Mouse (Mus musculus): ENCODE measurements around the gene Ceacam18. TPM values are rescaled to one million over a fixed set of nuclear protein-coding genes. Genes with fewer than 3 reads are reported as not detected.

Ceacam18 gene
- polyA plus RNA-seq (2015; fragmentation: Nextera tagmentation; extraction: Ambion mirVana), result 0.15 TPM in 1 of 2 replicates, not detected in the other

DNA sequence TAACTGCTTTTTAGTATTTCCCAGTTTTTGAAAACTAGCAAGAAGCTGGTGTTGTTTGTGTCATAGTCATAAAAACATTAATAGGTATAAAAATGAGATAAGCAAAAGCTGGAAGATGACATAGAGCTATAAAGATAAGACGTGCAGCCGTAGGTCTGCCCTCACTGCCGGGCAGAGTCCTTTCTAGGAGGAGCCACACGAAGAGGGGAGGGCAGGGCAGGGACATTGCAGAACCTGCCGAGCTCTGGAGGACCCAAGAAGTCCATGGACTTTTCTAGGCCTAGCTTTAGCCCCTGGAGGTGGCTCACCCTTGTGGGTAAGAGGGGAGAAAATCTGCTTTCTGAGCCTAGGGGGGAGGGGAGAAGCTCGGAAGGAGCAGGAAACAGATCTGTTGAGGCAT lies at the start of gene Ceacam18:
Gene Ceacam18 (plus strand): TSS at position 208 of the 400 bp plus-strand sequence.
- 30% methylated on average over 6 of the region's 6 CpGs for whole genome bisulfite sequencing (ENCODE audit: insufficient replicate concordance)
- ATAC-seq (ENCODE audit: low read depth), result no peak
- H3K4me2 ChIP-seq (ENCODE audit: low read depth, low read length), result no peak within 1 kb of the TSS
- H3K9me3 ChIP-seq (replicated peaks; ENCODE audit: control insufficient read depth, low read length), result no peaks in the 10 kb centered on the region
- no peak within 1 kb of the TSS for H3K9ac ChIP-seq (ENCODE audit: low read depth, low read length)
- no peaks in the 10 kb centered on the region for H3K27me3 ChIP-seq (ENCODE audit: control insufficient read depth, insufficient read depth, low read depth, low read length)
- no peaks in the 10 kb centered on the region for H3K4me1 ChIP-seq (ENCODE audit: control insufficient read depth, low read depth, low read length)
- H3K36me3 ChIP-seq (ENCODE audit: control insufficient read depth, insufficient read depth), result no peaks in the 10 kb centered on the region
- no peak within 1 kb of the TSS for H3K4me3 ChIP-seq (ENCODE audit: low read depth, low read length)
- H3K27ac ChIP-seq (ENCODE audit: low read length), result no peak within 1 kb of the TSS

DNA sequence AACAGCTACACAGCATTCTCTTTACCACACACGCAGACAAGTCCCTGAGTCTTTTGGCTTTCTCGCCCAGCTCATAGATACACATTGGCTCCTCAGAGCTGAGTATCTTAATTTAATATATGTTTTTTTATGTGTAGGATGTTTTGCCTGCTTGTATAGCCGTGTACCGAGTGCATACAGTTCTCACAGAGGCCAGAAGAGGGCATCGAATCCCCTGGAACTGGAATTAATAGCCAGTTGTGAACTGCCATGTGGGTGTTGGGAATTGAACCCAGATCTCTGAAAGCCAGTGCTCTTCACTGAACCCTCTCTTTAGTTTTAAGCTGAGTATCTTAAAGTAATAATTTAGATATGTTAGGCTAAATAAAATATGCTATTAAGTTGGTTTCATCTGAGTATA lies 49.7 kb upstream of the Ceacam18 start:
- Histone ChIP-seq H3K9me3 (replicated peaks; ENCODE audit: control insufficient read depth, low read length) (no peaks in the 10 kb centered on the region), H3K4me2 (ENCODE audit: low read depth, low read length) (no peak overlapping the region), H3K27ac (ENCODE audit: low read length) (no peak overlapping the region), H3K4me3 (ENCODE audit: low read depth, low read length) (no peak overlapping the region), H3K4me1 (ENCODE audit: control insufficient read depth, low read depth, low read length) (peaks cover 7% of the 10 kb centered on the region), H3K9ac (ENCODE audit: low read depth, low read length) (no peak overlapping the region), H3K27me3 (ENCODE audit: control insufficient read depth, insufficient read depth, low read depth, low read length) (no peaks in the 10 kb centered on the region), H3K36me3 (ENCODE audit: control insufficient read depth, insufficient read depth) (peaks cover 15% of the 10 kb centered on the region)
- WGBS (ENCODE audit: insufficient replicate concordance), result 77% methylated on average over 5 of the region's 5 CpGs
- no peak for ATAC-seq (ENCODE audit: low read depth)

DNA sequence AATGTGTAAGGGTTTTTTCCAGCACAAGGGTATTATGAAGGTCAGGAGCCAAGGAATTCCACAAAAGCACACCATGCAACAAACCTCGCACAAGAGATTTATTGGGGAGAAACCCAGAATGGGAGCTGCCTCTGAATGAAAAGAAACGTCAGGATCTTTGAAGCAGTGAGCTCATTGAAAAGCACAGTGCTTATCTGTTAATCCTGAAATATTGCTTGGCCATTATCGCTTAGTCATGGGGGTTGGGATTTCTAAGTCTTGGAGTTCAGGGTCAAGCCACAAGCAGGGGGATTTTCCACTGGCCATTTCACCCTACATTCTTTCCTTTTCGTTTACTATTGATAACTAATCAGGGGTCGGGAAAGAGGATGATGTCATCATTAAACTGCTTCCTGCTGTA lies 32.6 kb upstream of the Ceacam18 start:
- H3K27ac ChIP-seq (ENCODE audit: low read length), result no peak overlapping the region

DNA sequence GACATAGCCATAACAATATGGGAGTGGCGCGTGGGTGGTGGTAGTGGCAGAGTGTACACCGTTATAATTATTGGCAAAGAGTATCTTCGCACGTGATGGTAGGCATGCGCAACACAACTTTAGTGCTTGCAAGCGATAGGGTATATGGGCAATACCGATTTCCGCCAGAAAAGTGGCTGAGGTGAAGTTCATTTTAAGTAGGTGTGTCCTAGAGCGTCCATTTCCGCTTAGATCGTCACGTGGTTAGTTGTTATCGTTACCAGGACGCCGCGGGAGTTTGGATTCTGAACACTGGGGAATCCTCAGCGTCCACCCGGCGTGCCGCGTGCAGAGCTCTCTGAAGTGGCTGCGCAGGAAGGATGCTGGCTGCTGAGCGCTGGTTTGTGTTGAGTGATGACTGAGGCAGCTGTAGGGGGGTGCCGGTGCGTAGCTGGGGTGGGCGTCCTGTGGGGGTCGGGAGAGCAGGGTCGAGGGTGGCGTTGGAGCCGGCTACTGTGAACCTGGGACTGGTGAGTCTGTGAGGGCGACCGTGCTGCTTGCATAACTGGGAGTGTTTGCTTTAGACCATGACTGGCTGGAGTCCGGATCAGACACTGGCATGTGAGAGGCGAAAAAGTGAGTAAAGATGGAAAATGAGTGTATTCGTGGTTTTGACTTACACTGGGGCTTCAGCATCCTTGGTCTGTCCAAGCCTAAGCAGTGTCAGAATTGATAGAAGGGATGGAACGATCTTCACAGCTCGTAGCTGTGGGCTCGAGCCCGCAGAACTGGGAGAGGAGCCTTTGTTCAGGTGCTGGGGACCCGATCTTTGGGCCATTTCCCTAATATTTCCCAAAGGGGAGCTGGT lies 27.4 kb upstream of the Ceacam18 start, which contains the start of gene Zfp819:
Gene Zfp819 (plus strand): TSS at position 274 of the 847 bp plus-strand sequence.
- peak within 1 kb of the TSS; percentile 62 for H3K4me2 ChIP-seq (ENCODE audit: low read depth, low read length)
- no peaks in the 10 kb centered on the region for H3K9me3 ChIP-seq (replicated peaks; ENCODE audit: control insufficient read depth, low read length)
- peaks cover 5% of the 10 kb centered on the region for H3K4me1 ChIP-seq (ENCODE audit: control insufficient read depth, low read depth, low read length)
- 14% methylated on average over 41 of the region's 41 CpGs for WGBS (ENCODE audit: insufficient replicate concordance)
- H3K4me3 ChIP-seq (ENCODE audit: low read depth, low read length), result peak within 1 kb of the TSS; percentile 33
- H3K27ac ChIP-seq (ENCODE audit: low read length), result no peak within 1 kb of the TSS
- no peaks in the 10 kb centered on the region for H3K36me3 ChIP-seq (ENCODE audit: control insufficient read depth, insufficient read depth)
- no peak within 1 kb of the TSS for H3K9ac ChIP-seq (ENCODE audit: low read depth, low read length)
- H3K27me3 ChIP-seq (ENCODE audit: control insufficient read depth, insufficient read depth, low read depth, low read length), result no peaks in the 10 kb centered on the region
- ATAC-seq (ENCODE audit: low read depth), result peak; percentile 62

More for the DNA sequence above, 32.6 kb upstream of the Ceacam18 start:
- Histone ChIP-seq H3K36me3 (ENCODE audit: control insufficient read depth, insufficient read depth) (no peaks in the 10 kb centered on the region), H3K4me1 (ENCODE audit: control insufficient read depth, low read depth, low read length) (no peaks in the 10 kb centered on the region), H3K9ac (ENCODE audit: low read depth, low read length) (no peak overlapping the region), H3K4me3 (ENCODE audit: low read depth, low read length) (no peak overlapping the region), H3K4me2 (ENCODE audit: low read depth, low read length) (no peak overlapping the region), H3K9me3 (replicated peaks; ENCODE audit: control insufficient read depth, low read length) (no peaks in the 10 kb centered on the region), H3K27me3 (ENCODE audit: control insufficient read depth, insufficient read depth, low read depth, low read length) (no peaks in the 10 kb centered on the region)
- ATAC-seq (ENCODE audit: low read depth), result no peak
- 32% methylated on average over 5 of the region's 5 CpGs for WGBS (ENCODE audit: insufficient replicate concordance)

GRCm38 (mm10) chr7:43607743-43608287 lies 26.7 kb upstream of the Ceacam18 start:
- Histone ChIP-seq H3K4me2 (ENCODE audit: low read depth, low read length) (no peak overlapping the region), H3K27me3 (ENCODE audit: control insufficient read depth, insufficient read depth, low read depth, low read length) (no peaks in the 10 kb centered on the region), H3K4me1 (ENCODE audit: control insufficient read depth, low read depth, low read length) (peaks cover 5% of the 10 kb centered on the region), H3K9me3 (replicated peaks; ENCODE audit: control insufficient read depth, low read length) (no peaks in the 10 kb centered on the region), H3K27ac (ENCODE audit: low read length) (no peak overlapping the region), H3K36me3 (ENCODE audit: control insufficient read depth, insufficient read depth) (no peaks in the 10 kb centered on the region), H3K9ac (ENCODE audit: low read depth, low read length) (no peak overlapping the region), H3K4me3 (ENCODE audit: low read depth, low read length) (no peak overlapping the region)
- WGBS (ENCODE audit: insufficient replicate concordance), result 39% methylated on average over 5 of the region's 5 CpGs
- ATAC-seq (ENCODE audit: low read depth), result no peak

DNA sequence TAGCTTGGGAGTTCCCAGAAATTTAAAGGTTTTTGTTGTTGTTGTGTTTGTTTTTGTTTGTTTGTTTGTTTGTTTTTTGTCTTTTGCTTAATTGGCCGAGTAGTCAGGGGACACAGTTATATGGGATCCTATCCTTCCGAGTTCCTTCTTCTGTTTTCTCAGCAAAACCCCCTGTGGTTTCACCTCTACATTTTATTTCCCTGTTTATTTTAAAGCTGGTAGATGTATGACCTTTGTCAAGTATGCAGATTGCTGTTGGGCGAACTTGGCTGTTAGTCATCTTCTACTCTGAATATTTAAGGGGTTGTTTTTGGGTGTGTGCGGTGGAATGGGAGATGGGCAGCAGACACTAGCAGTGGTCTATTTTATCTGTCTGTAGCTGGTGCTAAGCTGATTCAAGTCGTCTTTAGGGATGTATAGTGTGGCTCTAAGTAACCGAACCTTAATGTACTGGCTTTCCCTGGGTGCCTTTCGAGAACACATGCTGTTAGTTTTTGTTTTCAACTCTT lies 26.1 kb upstream of the Ceacam18 start:
- no peak overlapping the region for H3K9ac ChIP-seq (ENCODE audit: low read depth, low read length)
- no peak for ATAC-seq (ENCODE audit: low read depth)
- no peak overlapping the region for H3K4me2 ChIP-seq (ENCODE audit: low read depth, low read length)
- 54% methylated on average over 7 of the region's 7 CpGs for WGBS (ENCODE audit: insufficient replicate concordance)
- no peak overlapping the region for H3K27ac ChIP-seq (ENCODE audit: low read length)
- H3K36me3 ChIP-seq (ENCODE audit: control insufficient read depth, insufficient read depth), result no peaks in the 10 kb centered on the region
- no peaks in the 10 kb centered on the region for H3K27me3 ChIP-seq (ENCODE audit: control insufficient read depth, insufficient read depth, low read depth, low read length)
- no peaks in the 10 kb centered on the region for H3K9me3 ChIP-seq (replicated peaks; ENCODE audit: control insufficient read depth, low read length)
- H3K4me3 ChIP-seq (ENCODE audit: low read depth, low read length), result no peak overlapping the region
- H3K4me1 ChIP-seq (ENCODE audit: control insufficient read depth, low read depth, low read length), result peaks cover 5% of the 10 kb centered on the region

- H3K9me3 ChIP-seq (replicated peaks; ENCODE audit: control insufficient read depth, low read length), result no peaks in the 10 kb centered on the region
- ATAC-seq (ENCODE audit: low read depth), result no peak
- H3K36me3 ChIP-seq (ENCODE audit: control insufficient read depth, insufficient read depth), result no peaks in the 10 kb centered on the region
- no peak overlapping the region for H3K9ac ChIP-seq (ENCODE audit: low read depth, low read length)
- no peak overlapping the region for H3K27ac ChIP-seq (ENCODE audit: low read length)
- H3K4me1 ChIP-seq (ENCODE audit: control insufficient read depth, low read depth, low read length), result no peaks in the 10 kb centered on the region
- H3K4me2 ChIP-seq (ENCODE audit: low read depth, low read length), result no peak overlapping the region
- H3K4me3 ChIP-seq (ENCODE audit: low read depth, low read length), result no peak overlapping the region
- WGBS (ENCODE audit: insufficient replicate concordance), result 66% methylated on average over 14 of the region's 14 CpGs
- no peaks in the 10 kb centered on the region for H3K27me3 ChIP-seq (ENCODE audit: control insufficient read depth, insufficient read depth, low read depth, low read length)
Observed at GRCm38 (mm10) chr7:43613816-43614551, 20.5 kb upstream of the Ceacam18 start.

- no peaks in the 10 kb centered on the region for H3K4me1 ChIP-seq (ENCODE audit: control insufficient read depth, low read depth, low read length)
- no peak for ATAC-seq (ENCODE audit: low read depth)
- H3K4me2 ChIP-seq (ENCODE audit: low read depth, low read length), result no peak overlapping the region
- H3K4me3 ChIP-seq (ENCODE audit: low read depth, low read length), result no peak overlapping the region
- no peaks in the 10 kb centered on the region for H3K9me3 ChIP-seq (replicated peaks; ENCODE audit: control insufficient read depth, low read length)
- no peaks in the 10 kb centered on the region for H3K27me3 ChIP-seq (ENCODE audit: control insufficient read depth, insufficient read depth, low read depth, low read length)
- H3K9ac ChIP-seq (ENCODE audit: low read depth, low read length), result no peak overlapping the region
- WGBS (ENCODE audit: insufficient replicate concordance), result 51% methylated on average over 7 of the region's 7 CpGs
- H3K27ac ChIP-seq (ENCODE audit: low read length), result no peak overlapping the region
- H3K36me3 ChIP-seq (ENCODE audit: control insufficient read depth, insufficient read depth), result no peaks in the 10 kb centered on the region
Observed at GRCm38 (mm10) chr7:43622927-43623326, 11.6 kb upstream of the Ceacam18 start.

All from liver, embryonic 16.5 days (tissue).